Mouse (Mus musculus) G1E-ER4 (cell line): Measurements from ENCODE around the gene Rreb1. TPM values are rescaled to one million over a fixed set of nuclear protein-coding genes. Genes with fewer than 3 reads are reported as not detected.

Source experiments
- GATA1 ChIP-seq: IDR thresholded peaks from one replicate; pipeline ENCODE4 v1.8.0; 2012; ENCODE audit warnings: low read length, inconsistent platforms
- polyA plus RNA-seq: library from polyadenylated mRNA; stranded (reverse); fragments of >175 nt; gene quantifications from 2 replicates; pipeline ENCODE4 v1.2.3, GENCODE M21; 2012

The Rreb1 gene
- polyA plus RNA-seq, 1 experiment = 80.2 TPM

DNA sequence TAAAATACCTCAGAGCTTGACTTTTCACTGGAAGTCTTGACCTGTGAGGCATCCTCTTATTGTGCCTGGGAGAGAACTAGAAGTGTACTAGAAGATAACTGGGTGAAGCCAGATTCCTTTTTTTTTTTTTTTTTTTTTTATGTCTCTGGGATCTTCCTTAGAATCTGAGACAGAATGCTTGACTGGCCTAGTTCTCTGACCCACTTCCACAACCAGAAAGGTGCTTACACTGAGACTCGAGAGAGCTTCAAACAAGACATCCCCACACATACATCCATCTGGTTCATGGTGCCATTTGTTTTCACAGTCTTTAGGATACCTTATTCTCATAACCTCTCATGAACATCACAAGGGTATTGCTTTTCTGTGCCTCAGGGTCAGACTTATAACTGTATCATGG is 118.2 kb downstream of the Rreb1 start:
- TF ChIP-seq GATA1 = no peak

DNA sequence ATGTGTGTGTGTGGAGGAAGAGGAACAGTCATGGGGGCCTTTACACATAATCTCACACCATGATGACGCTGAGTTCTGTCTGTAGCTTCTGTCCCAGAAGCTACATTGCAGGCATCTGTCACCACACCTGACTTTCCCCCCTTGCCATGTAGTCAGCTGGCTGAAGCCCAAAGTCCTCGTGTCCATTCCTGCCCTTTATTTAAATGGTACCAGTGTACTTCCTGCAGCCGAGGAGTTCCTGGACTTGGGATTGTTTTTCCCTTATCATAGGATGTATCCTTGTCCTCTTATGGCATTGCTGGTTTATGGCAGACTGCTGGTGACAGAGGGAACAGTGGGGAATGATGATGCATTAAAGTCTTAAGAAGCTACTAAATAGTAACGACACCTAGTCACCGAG is 120.6 kb downstream of the Rreb1 start:
- no peak for TF ChIP-seq GATA1

DNA sequence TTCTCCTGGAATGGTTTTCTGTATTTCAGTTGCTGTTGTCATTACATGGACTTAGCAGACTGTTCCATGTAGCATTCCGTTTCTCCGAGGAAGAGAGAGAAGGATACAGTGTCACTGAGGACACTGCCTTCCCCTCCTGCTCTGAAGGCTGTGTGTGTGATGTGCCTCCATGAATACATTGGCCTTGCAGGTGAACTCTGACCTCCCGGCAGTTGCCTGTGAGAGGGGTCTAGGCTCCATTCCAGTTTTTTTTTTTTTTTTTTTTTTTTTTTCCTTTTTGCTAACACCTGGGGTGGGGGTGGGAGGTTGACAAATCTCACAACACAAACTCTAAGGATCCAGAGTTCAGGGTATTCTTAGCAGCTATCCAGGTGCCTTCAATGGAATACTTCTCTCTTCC is 124.8 kb downstream of the Rreb1 start:
- TF ChIP-seq GATA1 = no peak

DNA sequence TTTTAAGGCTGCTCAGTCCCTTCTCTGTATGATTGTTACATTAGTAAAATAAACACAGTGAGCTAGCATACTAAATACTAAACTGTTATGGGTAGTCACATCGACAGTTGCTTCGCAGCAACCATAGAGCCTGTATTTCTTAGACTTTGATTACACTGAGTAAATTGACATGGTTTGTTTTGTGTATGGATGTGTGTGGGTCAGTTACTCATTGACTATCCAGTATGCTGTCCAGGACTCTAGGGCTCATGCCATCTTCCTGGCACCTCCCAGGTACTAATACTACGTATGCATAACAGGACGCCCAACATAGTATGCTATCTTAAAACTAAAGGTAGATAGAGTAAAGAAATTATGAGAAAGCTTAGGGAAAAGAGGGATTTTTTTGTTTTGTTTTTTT is 125.3 kb downstream of the Rreb1 start:
- TF ChIP-seq GATA1 = no peak

DNA sequence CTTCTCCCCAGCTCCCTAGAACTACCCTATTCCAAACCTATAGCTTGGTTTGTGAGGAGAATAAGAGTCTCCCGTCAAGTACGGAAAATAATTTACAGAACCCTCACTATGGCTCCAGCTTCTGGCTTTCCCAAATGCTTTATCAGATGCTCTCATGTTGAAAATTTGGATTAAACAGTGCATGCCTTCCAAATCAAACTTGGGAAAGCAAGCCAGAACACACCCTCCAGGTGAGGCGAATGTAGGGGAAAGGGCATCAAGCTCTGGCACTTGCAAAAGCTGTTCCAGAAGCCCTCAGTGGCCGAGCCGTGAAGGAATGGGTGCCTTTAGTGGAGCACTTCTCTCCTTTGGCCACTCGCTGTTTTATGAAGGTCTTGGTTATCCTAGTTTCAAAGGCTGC is 126.2 kb downstream of the Rreb1 start:
- no peak for TF ChIP-seq GATA1

DNA sequence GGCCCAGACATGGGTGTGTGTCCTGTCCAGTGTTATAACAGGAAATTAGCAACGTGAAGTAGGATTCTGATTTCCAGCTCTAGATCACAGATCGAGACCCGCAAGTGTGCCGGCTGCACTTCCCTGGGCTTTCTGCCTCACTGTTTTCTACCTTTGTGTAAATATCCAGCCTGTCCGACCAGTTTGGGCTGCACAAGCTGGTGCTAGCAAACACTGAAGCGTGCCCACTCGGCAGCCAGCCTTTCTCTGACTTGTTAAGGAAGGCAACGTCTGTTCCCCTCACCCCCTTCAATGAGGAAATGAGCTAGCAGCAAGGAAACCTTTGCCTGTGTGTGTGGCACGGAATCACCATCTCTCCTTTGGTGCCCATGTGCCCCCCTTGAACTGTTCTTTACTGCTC is 129.9 kb downstream of the Rreb1 start:
- no peak for TF ChIP-seq GATA1

DNA sequence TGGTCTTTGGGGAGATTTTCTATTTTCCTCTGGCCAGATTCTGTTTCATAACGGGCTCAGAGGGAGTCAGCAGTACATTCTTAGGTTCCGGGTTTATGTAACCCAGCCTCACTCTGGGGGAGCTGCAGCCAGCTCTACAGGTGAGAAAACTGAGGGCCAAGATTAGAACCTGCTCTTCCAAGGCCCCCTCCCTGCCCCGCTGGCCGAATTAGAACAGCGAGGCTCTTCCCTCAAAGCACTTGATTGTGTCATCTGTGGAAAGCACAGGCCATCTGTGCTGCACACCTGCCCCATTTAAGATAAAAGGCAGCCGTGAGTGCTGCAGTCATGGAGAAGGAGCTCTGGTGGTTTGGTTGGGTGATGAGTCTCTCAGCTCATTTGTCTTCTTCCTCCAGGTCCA is 130.3 kb downstream of the Rreb1 start:
- no peak for TF ChIP-seq GATA1

DNA sequence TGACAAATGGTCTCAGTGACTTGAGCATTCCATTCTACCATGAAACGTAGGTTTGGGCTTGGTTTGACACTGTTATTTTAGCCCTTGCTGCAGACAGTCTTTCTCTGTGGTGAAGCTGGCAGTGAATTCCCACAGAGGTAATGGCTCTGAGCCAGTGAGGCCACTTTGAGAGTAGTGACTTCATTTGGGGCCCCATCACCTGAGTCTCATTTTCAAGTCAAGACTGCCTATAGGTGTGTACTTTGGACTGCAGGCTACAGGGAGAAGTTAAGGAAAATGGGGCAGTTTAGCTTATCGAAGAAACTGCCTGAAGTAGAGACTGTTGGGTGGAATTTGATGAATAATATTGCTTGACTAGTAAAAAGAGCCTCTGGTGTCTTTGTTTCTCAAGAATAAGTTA is 131.0 kb downstream of the Rreb1 start:
- TF ChIP-seq GATA1 = no peak

DNA sequence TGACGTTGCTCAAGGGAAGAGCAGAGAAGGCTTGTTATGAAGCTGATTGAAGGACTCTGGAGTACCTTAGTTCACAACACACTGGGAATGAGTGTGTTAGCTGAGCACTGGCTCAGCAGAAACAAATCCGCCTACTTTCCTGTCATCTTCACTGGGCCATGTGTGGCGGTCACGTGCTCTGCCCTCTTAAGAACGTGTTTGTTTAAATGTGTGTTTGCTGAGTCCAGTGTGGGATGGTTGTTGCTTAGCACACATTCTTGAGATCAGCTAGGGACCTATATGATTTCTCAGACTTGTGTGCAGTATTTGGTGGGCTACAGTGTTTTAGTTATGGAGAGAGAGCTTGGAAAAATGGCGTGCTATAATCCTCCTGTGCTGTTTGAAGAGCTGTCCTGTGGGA is 133.8 kb downstream of the Rreb1 start:
- TF ChIP-seq GATA1 = no peak

DNA sequence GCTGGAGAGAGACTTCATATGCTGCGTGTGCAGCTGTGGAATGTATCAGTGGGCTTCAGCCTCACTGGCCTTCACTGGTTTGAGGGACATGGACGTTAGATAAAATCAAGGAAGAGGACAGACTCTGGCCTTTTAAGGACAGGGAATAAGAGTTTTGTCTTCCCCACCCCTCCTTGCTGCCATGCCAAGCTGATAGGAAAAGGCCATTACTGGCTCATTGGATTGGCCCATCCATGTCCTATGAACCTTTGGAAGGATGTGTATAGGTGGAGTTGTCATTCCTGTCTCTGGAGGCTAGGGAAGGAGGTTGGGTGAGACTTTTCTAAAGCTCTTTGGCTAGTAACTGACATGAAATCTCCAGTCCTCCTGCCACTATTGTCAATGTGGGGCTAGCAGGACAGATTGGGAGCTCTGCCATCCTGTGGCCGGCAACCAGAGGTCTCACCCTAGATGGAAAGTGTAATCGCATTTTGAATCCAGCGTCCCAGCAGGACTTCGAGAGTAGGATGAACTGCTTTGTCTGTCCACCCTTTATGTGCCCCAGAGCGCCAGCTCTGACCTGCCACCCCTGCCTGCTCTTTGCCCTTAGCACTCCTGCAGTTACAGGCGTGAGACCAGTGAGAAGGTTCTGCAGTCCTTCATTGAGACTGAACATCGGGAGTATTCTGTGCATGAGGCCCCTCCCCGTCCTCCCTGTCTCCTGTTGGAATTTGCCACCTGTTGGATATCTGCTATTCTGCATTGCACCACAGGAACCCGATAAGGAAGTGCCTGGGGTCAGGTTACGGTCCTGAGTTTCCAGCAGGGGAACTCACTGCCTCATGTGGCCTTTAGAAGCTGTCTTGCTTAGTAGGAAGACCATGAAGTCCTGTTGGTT is 134.6 kb downstream of the Rreb1 start:
- no peak for TF ChIP-seq GATA1

DNA sequence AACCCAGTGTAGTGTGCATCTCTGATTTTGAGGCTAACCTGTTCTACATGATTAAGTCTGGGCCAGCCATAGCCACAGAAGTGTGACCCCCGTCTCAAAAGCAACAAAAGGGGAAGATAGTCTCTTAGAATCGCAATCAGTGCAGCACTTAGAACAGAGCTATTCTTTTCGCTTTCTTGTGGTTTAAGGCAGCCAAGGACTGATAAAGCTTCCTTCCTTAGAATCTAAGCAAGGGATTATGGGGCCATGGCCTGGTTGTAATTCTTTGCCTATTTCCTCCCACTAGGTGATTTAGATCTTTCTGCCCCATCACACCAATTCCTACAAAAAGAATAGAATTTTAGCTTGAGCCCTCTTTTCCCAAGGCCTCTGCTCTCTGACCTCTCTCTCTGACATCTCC is 135.8 kb downstream of the Rreb1 start:
- TF ChIP-seq GATA1 = no peak

DNA sequence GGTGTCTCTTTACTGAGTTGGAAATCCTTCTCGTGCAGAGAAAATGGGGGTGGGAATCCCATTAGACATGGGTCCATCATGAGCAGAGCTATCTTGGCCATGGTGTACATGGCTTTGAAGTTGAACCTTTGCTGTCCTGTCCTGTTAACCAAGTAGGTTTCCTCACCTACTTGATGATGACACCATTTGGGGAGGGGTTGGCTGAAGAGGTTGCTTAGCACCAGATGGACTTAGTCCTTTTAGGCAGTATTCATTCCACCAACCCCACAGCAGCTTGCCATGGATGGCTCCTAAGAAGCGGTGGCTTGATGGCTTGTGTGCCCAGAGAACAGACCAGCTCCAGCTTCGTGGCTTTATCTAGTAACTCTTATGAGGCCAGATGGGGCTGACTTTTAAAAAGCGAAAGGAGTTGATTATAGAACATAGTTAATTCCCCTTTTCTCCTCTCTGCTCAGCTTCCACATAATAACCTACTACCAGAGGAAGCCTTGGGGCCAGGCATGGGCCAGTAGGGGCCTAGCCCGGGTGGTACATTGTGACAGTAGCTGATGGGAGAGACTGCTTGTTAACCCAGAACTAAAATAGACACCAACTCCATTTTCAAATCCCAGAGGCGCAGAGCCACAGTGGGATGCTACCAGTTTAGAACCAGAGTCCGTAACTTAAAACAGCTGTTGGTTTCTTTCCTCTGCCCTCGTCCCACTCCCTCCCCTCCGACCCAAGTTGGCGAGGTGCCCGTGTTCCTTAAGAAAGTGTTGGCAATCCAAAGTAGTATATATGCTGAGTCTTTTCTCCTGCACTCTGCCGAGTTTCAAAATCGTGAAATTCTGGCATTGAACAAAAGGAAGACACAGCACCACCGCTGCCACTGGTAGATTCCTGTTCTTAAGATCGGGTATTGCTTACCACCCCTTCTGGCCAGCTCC is 140.4 kb downstream of the Rreb1 start:
- no peak for TF ChIP-seq GATA1

DNA sequence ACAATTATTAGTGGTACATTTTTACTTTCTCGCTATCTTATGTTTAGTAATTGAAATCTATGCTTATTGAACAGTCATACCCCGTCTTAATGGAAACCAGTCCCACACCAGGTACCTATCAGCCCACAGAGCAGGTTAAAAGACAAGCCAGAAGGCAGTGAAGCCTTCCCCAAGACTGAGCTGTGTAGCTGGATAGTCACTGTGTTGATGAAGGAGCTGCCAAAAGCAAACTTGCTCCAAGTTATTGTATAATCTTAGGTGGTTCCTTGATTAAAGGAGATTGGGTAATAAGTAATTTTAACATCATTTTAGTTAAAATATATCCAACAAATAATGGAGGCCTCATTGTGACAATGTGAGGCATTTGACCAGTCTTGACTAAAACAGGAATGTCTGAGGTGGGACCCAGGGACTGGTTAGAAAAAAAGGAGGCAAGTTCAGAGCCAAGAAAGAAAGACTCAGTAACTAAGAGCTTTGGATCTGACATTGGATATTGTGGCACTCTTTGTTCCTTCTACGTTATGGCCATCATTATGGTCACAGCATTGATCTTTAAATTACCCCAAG is 141.6 kb downstream of the Rreb1 start:
- TF ChIP-seq GATA1 = no peak

DNA sequence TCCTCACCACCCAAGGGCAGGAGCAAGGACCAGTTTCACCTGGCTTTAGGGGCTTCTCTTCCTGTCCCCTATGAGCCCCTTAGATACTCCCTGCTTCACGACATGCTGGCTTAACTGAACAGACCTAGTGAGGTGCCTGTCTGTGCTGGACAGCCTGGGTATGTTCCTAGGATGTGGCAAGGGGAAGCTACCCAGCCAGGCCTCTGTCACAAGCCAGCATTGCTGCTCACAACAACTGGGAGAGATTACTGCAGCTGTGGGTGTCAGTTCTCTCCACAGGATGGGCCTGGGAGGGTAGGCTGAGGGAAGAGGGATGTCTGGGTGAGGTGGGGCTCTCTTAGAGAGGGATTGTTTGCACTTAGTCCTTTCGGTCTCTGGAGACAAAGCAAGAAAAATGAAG is 142.5 kb downstream of the Rreb1 start:
- TF ChIP-seq GATA1 = no peak

DNA sequence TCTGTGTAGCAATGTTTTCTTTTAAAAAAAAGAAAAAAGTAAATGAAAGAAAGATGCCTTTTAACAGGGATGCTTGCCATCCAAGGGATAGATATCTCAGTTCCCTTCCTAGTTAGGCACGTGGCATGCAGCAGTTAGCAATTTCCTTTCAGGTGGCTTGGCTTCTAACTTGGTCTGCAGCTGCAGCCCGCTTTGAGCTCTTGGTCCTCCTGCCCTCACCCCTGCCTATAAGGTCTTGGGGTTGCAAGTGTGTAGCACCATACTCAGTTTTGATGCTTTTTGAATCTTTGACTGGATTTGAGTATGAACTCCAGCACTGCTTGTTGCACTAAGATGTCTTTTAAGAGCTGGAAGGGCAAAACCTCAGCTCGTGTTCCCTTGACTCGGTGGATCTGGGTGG is 144.9 kb downstream of the Rreb1 start:
- TF ChIP-seq GATA1 = no peak
